Mouse (Mus musculus) forebrain, embryonic 10.5 days (tissue): ENCODE results near the gene Frmd4b. TPM values are rescaled to one million over a fixed set of nuclear protein-coding genes. Genes with fewer than 3 reads are reported as not detected.
"Not testable (repeated sequence)": the region's sequence is repeated elsewhere in the genome, so short reads cannot be mapped to it uniquely, and the experiment has no call there.

Experiments used
- DNase-seq: peaks from one replicate; pipeline ENCODE4 v3.0.0-alpha.2; 2017; ENCODE audit warnings: low spot score; ENCODE audit errors: extremely low spot score
- H3K27ac ChIP-seq: fragments of 300-500 bp; sonication (generic); 2 replicates; pipeline ENCODE4 v1.5.1; 2016; ENCODE audit warnings: mild to moderate bottlenecking
- H3K27me3 ChIP-seq: fragments of 300-500 bp; sonication (generic); 2 replicates; pipeline ENCODE4 v1.6.1; 2016; ENCODE audit warnings: mild to moderate bottlenecking; ENCODE audit not compliant: poor library complexity, severe bottlenecking
- H3K36me3 ChIP-seq: fragments of 300-500 bp; sonication (generic); replicated peaks from 2 replicates; pipeline ENCODE4 v1.6.1; 2016; ENCODE audit warnings: mild to moderate bottlenecking, moderate library complexity
- H3K4me1 ChIP-seq: fragments of 300-500 bp; sonication (generic); 2 replicates; pipeline ENCODE4 v1.6.1; 2016
- H3K4me3 ChIP-seq: fragments of 300-500 bp; sonication (generic); 2 replicates; pipeline ENCODE4 v1.5.1; 2016; ENCODE audit warnings: mild to moderate bottlenecking, moderate library complexity
- H3K9me3 ChIP-seq: fragments of 300-500 bp; sonication (generic); 2 replicates; pipeline ENCODE4 v1.6.1; 2016; ENCODE audit warnings: mild to moderate bottlenecking, moderate library complexity
- WGBS: fragments of 180-500 bp; shearing (Covaris S2); methylation state at CpG from one replicate; pipeline ENCODE4 v1.1.7; 2016; 5-methylcytosine and 5-hydroxymethylcytosine counted together
- polyA plus RNA-seq: library from polyadenylated mRNA; unstranded; fragments of >200 nt; fragmentation: Nextera tagmentation; extraction: Ambion mirVana; gene quantifications from 2 replicates; pipeline ENCODE4 v1.2.1, GENCODE M21; 2016

The Frmd4b gene
- polyA plus RNA-seq, 1 experiment from 2014 or later = 21.2 TPM

GRCm38 (mm10) chr6:97276366-97276765 is 341.0 kb downstream of the Frmd4b start:
- H3K4me1 ChIP-seq = peaks cover 35% of the 10 kb centered on the region
- WGBS = 29% methylated on average over 4 of the region's 4 CpGs
- peaks cover 44% of the 10 kb centered on the region for H3K27me3 ChIP-seq
- H3K4me3 ChIP-seq = no peak overlapping the region
- no peak for DNase-seq
- H3K36me3 ChIP-seq = no peaks in the 10 kb centered on the region
- no peaks in the 10 kb centered on the region for H3K9me3 ChIP-seq
- no peak overlapping the region for H3K27ac ChIP-seq

DNA sequence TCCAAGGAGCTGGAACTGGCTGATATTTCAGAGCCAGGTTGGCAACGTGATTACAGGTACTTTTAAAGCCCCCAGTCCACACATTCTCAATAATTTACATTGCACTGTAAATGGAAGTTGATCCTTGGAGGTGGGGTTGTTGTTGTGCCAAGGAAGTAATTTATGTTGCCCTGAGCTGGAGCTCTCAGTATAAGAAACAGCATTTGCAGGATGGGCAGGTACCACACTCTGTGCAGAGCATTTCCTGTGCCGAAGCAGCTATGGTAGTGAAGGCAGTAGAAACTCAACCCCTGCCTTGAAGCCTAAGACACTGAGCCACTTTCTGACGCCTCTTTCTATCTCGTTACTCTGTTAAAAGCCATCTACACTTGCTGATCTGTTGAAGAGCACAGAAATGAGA is 341.6 kb downstream of the Frmd4b start:
- no peak overlapping the region for H3K27ac ChIP-seq
- H3K36me3 ChIP-seq = no peaks in the 10 kb centered on the region
- no peak overlapping the region for H3K4me3 ChIP-seq
- no peaks in the 10 kb centered on the region for H3K9me3 ChIP-seq
- peaks cover 35% of the 10 kb centered on the region for H3K4me1 ChIP-seq
- DNase-seq = no peak
- H3K27me3 ChIP-seq = peaks cover 44% of the 10 kb centered on the region
- 60% methylated on average over 4 of the region's 4 CpGs for WGBS

- WGBS = 84% methylated on average over 3 of the region's 3 CpGs
- H3K4me3 ChIP-seq = no peak overlapping the region
Observed at GRCm38 (mm10) chr6:97273777-97274176, 343.6 kb downstream of the Frmd4b start.

DNA sequence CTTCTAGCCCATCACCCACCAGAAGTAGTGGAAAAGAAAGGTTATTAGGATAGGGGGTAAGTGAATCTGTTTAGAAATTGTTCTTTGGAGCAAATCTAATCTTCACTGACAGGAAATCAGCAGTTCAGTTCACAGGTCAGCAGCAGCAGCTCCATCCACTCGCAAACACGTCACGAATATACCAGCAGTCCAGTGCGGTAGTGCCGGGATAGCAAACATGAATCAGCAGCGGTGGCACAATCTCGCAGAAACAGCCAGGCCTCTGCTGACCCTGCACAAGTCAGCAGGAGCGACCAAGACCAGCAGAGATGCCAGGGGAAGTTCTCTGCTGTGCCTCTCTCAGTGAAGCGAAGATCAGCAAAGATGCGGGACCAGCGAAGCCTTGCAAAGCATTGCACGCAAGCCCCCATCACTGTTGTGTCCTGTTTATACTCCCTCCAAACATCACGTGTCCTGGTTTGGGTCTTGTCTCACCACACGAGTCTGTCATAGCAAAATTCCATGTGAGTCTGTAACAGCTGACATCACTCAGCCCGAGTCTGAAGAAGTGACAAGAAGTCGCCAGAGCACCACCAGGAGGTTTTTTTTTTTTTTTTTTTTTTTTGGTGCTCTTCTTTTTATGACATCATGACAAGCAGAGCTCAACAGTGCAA is 344.2 kb downstream of the Frmd4b start:
- no peak overlapping the region for H3K4me3 ChIP-seq
- 85% methylated on average over 16 of the region's 16 CpGs for WGBS
- no peaks in the 10 kb centered on the region for H3K36me3 ChIP-seq
- peaks cover 28% of the 10 kb centered on the region for H3K27me3 ChIP-seq
- H3K9me3 ChIP-seq = no peaks in the 10 kb centered on the region
- DNase-seq = no peak
- peaks cover 27% of the 10 kb centered on the region for H3K4me1 ChIP-seq
- no peak overlapping the region for H3K27ac ChIP-seq

More at GRCm38 (mm10) chr6:97273777-97274176, 343.6 kb downstream of the Frmd4b start:
- no peak for DNase-seq
- Histone ChIP-seq H3K9me3 (no peaks in the 10 kb centered on the region), H3K4me1 (peaks cover 32% of the 10 kb centered on the region), H3K36me3 (no peaks in the 10 kb centered on the region), H3K27ac (no peak overlapping the region), H3K27me3 (peaks cover 31% of the 10 kb centered on the region)

GRCm38 (mm10) chr6:97272349-97272748 is 345.0 kb downstream of the Frmd4b start:
- Histone ChIP-seq H3K27me3 (peaks cover 25% of the 10 kb centered on the region), H3K4me1 (peaks cover 24% of the 10 kb centered on the region), H3K4me3 (no peak overlapping the region), H3K36me3 (no peaks in the 10 kb centered on the region), H3K9me3 (no peaks in the 10 kb centered on the region), H3K27ac (no peak overlapping the region)
- WGBS = 60% methylated on average over 2 of the region's 2 CpGs
- no peak for DNase-seq

GRCm38 (mm10) chr6:97269596-97269995 is 347.7 kb downstream of the Frmd4b start:
- Histone ChIP-seq H3K4me3 (no peak overlapping the region), H3K9me3 (no peaks in the 10 kb centered on the region), H3K27me3 (0 out of 2 replicates have a peak, but pooled peaks cover 3% of the 10 kb centered on the region), H3K27ac (no peak overlapping the region), H3K36me3 (no peaks in the 10 kb centered on the region), H3K4me1 (peaks cover 9% of the 10 kb centered on the region)
- no peak for DNase-seq
- WGBS = 80% methylated on average over 11 of the region's 11 CpGs

GRCm38 (mm10) chr6:97267132-97267531 is 350.2 kb downstream of the Frmd4b start:
- Histone ChIP-seq H3K36me3 (no peaks in the 10 kb centered on the region), H3K9me3 (no peaks in the 10 kb centered on the region), H3K27ac (no peak overlapping the region), H3K27me3 (0 out of 2 replicates have a peak, but pooled peaks cover 3% of the 10 kb centered on the region), H3K4me3 (no peak overlapping the region), H3K4me1 (peaks cover 6% of the 10 kb centered on the region; the same call in 1 of the 2 replicates)
- DNase-seq = no peak
- 94% methylated on average over 2 of the region's 2 CpGs for WGBS

- 83% methylated on average over 4 of the region's 4 CpGs for WGBS
Observed at GRCm38 (mm10) chr6:97266661-97267060, 350.7 kb downstream of the Frmd4b start.

DNA sequence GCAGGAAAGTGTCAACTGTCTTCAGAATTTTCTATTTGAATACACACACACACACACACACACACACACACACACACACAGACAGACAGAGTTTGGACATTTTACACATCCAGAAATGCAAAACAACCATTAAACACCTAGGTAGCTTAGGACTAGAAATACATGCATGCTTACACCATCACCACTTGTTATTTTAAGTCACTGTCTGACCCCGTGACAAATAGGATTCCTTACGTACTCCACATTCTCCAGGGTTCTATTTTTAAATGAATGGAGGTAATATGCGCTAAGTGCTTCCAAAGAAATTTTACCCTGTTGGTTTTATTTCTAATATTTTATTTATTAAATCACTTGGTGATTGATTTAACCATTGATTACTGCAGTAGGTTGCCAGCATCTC is 351.6 kb downstream of the Frmd4b start:
- Histone ChIP-seq H3K9me3 (no peaks in the 10 kb centered on the region), H3K36me3 (no peaks in the 10 kb centered on the region), H3K27ac (no peak overlapping the region), H3K4me1 (peaks cover 6% of the 10 kb centered on the region; the same call in 1 of the 2 replicates), H3K27me3 (no peaks in the 10 kb centered on the region), H3K4me3 (no peak overlapping the region)
- 84% methylated on average over 3 of the region's 3 CpGs for WGBS
- DNase-seq = no peak

More at GRCm38 (mm10) chr6:97266661-97267060, 350.7 kb downstream of the Frmd4b start:
- H3K9me3 ChIP-seq = no peaks in the 10 kb centered on the region
- H3K27ac ChIP-seq = no peak overlapping the region
- peaks cover 6% of the 10 kb centered on the region; the same call in 1 of the 2 replicates for H3K4me1 ChIP-seq
- H3K27me3 ChIP-seq = 0 out of 2 replicates have a peak, but pooled peaks cover under 1% of the 10 kb centered on the region
- H3K4me3 ChIP-seq = no peak overlapping the region
- no peak for DNase-seq
- no peaks in the 10 kb centered on the region for H3K36me3 ChIP-seq

- WGBS = 89% methylated on average over 8 of the region's 8 CpGs
- no peak for DNase-seq
- no peaks in the 10 kb centered on the region for H3K9me3 ChIP-seq
- H3K27me3 ChIP-seq = no peaks in the 10 kb centered on the region
- no peak overlapping the region for H3K4me3 ChIP-seq
- peaks cover 6% of the 10 kb centered on the region; the same call in 1 of the 2 replicates for H3K4me1 ChIP-seq
- H3K27ac ChIP-seq = no peak overlapping the region
- H3K36me3 ChIP-seq = no peaks in the 10 kb centered on the region
Observed at GRCm38 (mm10) chr6:97265240-97265639, 352.1 kb downstream of the Frmd4b start.

- not testable (repeated sequence) for H3K9me3 ChIP-seq, H3K36me3 ChIP-seq, H3K27ac ChIP-seq, DNase-seq, H3K4me3 ChIP-seq, H3K27me3 ChIP-seq, H3K4me1 ChIP-seq
Observed at GRCm38 (mm10) chr6:97263750-97264149, 353.6 kb downstream of the Frmd4b start.

GRCm38 (mm10) chr6:97262229-97262628 is 355.1 kb downstream of the Frmd4b start:
- Histone ChIP-seq H3K36me3 (no peaks in the 10 kb centered on the region), H3K9me3 (no peaks in the 10 kb centered on the region), H3K4me1 (no peaks in the 10 kb centered on the region), H3K27me3 (no peaks in the 10 kb centered on the region), H3K4me3 (no peak overlapping the region), H3K27ac (no peak overlapping the region)
- DNase-seq = no peak
- WGBS = 80% methylated on average over 4 of the region's 4 CpGs

GRCm38 (mm10) chr6:97259926-97260325 is 357.4 kb downstream of the Frmd4b start:
- H3K4me3 ChIP-seq, H3K9me3 ChIP-seq, H3K27ac ChIP-seq, H3K4me1 ChIP-seq, H3K27me3 ChIP-seq, DNase-seq, H3K36me3 ChIP-seq: not testable (repeated sequence)
- 94% methylated on average over 2 of the region's 2 CpGs for WGBS
